Mouse (Mus musculus) small intestine, adult 2 months (tissue): ENCODE results near the gene Nmnat2.

Experiments
- CTCF ChIP-seq: fragments of 200-500 bp; IDR thresholded peaks from 2 replicates; pipeline ENCODE4 v1.5.1; 2012; ENCODE audit warnings: low read depth, mild to moderate bottlenecking, control low read depth, inconsistent platforms, low read length, moderate library complexity, mixed read lengths; ENCODE audit not compliant: insufficient replicate concordance, insufficient read length; ENCODE audit errors: extremely low read depth
- POLR2A ChIP-seq: fragments of 200-500 bp; IDR thresholded peaks from 2 replicates; pipeline ENCODE4 v1.6.1; 2012; ENCODE audit warnings: low read depth, mild to moderate bottlenecking, control low read depth, inconsistent platforms, low read length, moderate library complexity

- TF ChIP-seq POLR2A = no peak
- TF ChIP-seq CTCF = no peak
These were observed 209.0 kb downstream of the Nmnat2 start for GRCm38 (mm10) chr1:153163831-153164230.
